Mouse (Mus musculus): Measurements from ENCODE around the gene Fbxw7.

GRCm38 (mm10) chr3:85022800-85023199 lies 207.7 kb downstream of the Fbxw7 start:
- no peak for TF ChIP-seq POLR2A (IDR thresholded peaks at IDR 0.05; ENCODE audit: control insufficient read depth, low read depth, low read length)
- TF ChIP-seq CTCF (IDR thresholded peaks at IDR 0.05; ENCODE audit: control insufficient read depth, insufficient read depth, insufficient replicate concordance, low read depth, low read length): no peak

Data from testis, adult 2 months (tissue).